ENCODE assay signal across 9 mouse cellular contexts in the genomic region with DNA sequence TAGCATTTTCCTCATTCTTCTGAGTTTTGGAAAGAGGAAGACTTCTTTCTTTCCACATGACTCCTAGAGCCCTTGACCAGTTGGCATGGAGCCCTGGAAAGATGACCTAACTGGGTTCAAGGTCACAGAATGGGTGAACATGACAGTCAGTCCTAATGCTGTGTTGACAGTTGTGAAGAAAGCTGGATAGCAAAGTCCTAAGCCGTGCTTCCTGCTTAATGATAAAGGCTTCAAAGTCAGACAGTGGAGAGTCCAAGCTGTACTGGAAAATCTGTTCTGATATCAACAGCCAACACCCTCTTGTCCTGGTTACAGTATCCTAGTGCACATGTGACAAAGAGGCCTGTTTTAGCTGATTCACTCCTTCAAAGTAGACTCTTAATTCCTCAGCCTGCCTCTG. TPM values are rescaled to one million over a fixed set of nuclear protein-coding genes. Genes with fewer than 3 reads are reported as not detected.
A peak's percentile ranks its signal among the peaks of the same experiment; 100 is the strongest.
DNase-seq lines count a peak whose midpoint lies in the region; ATAC-seq and TF ChIP-seq lines count a peak whose summit lies in the region.
"Had no signal": no experiment of that assay in that cellular context is flagged by ENCODE, and none has a peak within 500 bp of the region (broad histone marks: within the 10 kb centered on the region; RNA-seq: fewer than 3 reads in every experiment).

No protein-coding gene starts in this region.

- no peaks in the 10 kb centered on the region for H3K4me1 ChIP-seq in kidney, embryonic 14.5 days (ENCODE audit: control insufficient read depth, insufficient read depth, low read length)
- H3K4me1 ChIP-seq in testis, adult 2 months (ENCODE audit: control insufficient read depth, insufficient read depth, low read length): no peaks in the 10 kb centered on the region
- no peaks in the 10 kb centered on the region for H3K4me1 ChIP-seq in forebrain, embryonic 10.5 days
- H3K4me1 ChIP-seq: forebrain, embryonic 12.5 days had no signal

- peak; percentile 26 to 56 for DNase-seq in kidney, adult 8-10 months
- DNase-seq in heart, adult 9 months (ENCODE audit: low spot score in 2 of 2): peak; percentile 48 to 67
- peak; percentile 13 for DNase-seq in kidney, postnatal 14 days
- DNase-seq in forebrain, embryonic 10.5 days (ENCODE audit: extremely low spot score, low spot score): no peak
- no peak for DNase-seq in cerebellum, adult 11-12 months
- DNase-seq in urinary bladder, adult 18-20 months (ENCODE audit: low spot score in 2 of 2): no peak

- no peak overlapping the region for H3K4me3 ChIP-seq in kidney, embryonic 14.5 days (ENCODE audit: low read length)
- H3K4me3 ChIP-seq in testis, adult 2 months (ENCODE audit: control insufficient read depth, low read depth, low read length): no peak overlapping the region
- H3K4me3 ChIP-seq in forebrain, embryonic 10.5 days: no peak overlapping the region
- H3K4me3 ChIP-seq: forebrain, embryonic 12.5 days had no signal

- no peak overlapping the region for H3K27ac ChIP-seq in kidney, embryonic 14.5 days (ENCODE audit: low read depth, low read length)
- peak overlapping the region; percentile 84 for H3K27ac ChIP-seq in testis, adult 2 months (ENCODE audit: control insufficient read depth, insufficient read depth, low read depth, low read length)
- H3K27ac ChIP-seq in forebrain, embryonic 10.5 days: no peak overlapping the region
- H3K27ac ChIP-seq: forebrain, embryonic 12.5 days had no signal

- TF ChIP-seq POLR2A in testis, adult 2 months (IDR thresholded peaks at IDR 0.05; ENCODE audit: control insufficient read depth, low read depth, low read length): no peak

- TF ChIP-seq CTCF in testis, adult 2 months (IDR thresholded peaks at IDR 0.05; ENCODE audit: control insufficient read depth, insufficient read depth, insufficient replicate concordance, low read depth, low read length): no peak

- H3K27me3 ChIP-seq in kidney, embryonic 14.5 days (ENCODE audit: control insufficient read depth, insufficient read depth, low read length): no peaks in the 10 kb centered on the region
- H3K27me3 ChIP-seq in testis, adult 2 months (ENCODE audit: control insufficient read depth, insufficient read depth, low read length): no peaks in the 10 kb centered on the region
- no peaks in the 10 kb centered on the region for H3K27me3 ChIP-seq in forebrain, embryonic 10.5 days (ENCODE audit: poor library complexity, severe bottlenecking)
- H3K27me3 ChIP-seq: forebrain, embryonic 12.5 days had no signal

- ATAC-seq in kidney, embryonic 14.5 days (ENCODE audit: low FRiP score, low TSS enrichment): no peak

- H3K9me3 ChIP-seq in kidney, embryonic 14.5 days (ENCODE audit: control insufficient read depth, low read length): no peaks in the 10 kb centered on the region
- H3K9me3 ChIP-seq in forebrain, embryonic 10.5 days: no peaks in the 10 kb centered on the region
- H3K9me3 ChIP-seq: forebrain, embryonic 12.5 days had no signal

- H3K4me2 ChIP-seq in kidney, embryonic 14.5 days (replicated peaks; ENCODE audit: low read depth, low read length): no peak overlapping the region
- H3K4me2 ChIP-seq: forebrain, embryonic 12.5 days had no signal

- no peak overlapping the region for H3K9ac ChIP-seq in kidney, embryonic 14.5 days (ENCODE audit: low read depth, low read length)
- H3K9ac ChIP-seq: forebrain, embryonic 12.5 days had no signal

- WGBS in kidney, embryonic 14.5 days: 87% methylated on average over 1 of the region's 1 CpGs
- 95% methylated on average over 1 of the region's 1 CpGs for WGBS in forebrain, embryonic 10.5 days

- peaks cover 66% of the 10 kb centered on the region for H3K36me3 ChIP-seq in kidney, embryonic 14.5 days (ENCODE audit: control insufficient read depth, insufficient read depth, low read length)
- H3K36me3 ChIP-seq in testis, adult 2 months (ENCODE audit: control insufficient read depth, insufficient read depth, low read length): no peaks in the 10 kb centered on the region; the same call in 1 of the 2 replicates
- peaks cover 90% of the 10 kb centered on the region for H3K36me3 ChIP-seq in forebrain, embryonic 10.5 days (replicated peaks)

RNA-seq across cellular contexts. Expression of a gene that starts 14.6 kb away (rescaled TPM):
- polyA plus RNA-seq in kidney, embryonic 14.5 days (2014; fragmentation: Nextera tagmentation; extraction: Ambion mirVana): 6.3 and 8.1 TPM in 2 replicates
- 6.3 and 9.0 TPM in 2 replicates for polyA plus RNA-seq in testis, adult 2 months (2012; rRNA removed)
- 10.4 and 11.5 TPM in 2 replicates for polyA plus RNA-seq in forebrain, embryonic 10.5 days (2016; fragmentation: Nextera tagmentation; extraction: Ambion mirVana)

RNA-seq across cellular contexts. Expression of a gene that starts 37.2 kb away (rescaled TPM):
- 13.4 and 26.1 TPM in 2 replicates for polyA plus RNA-seq in kidney, embryonic 14.5 days (2014; fragmentation: Nextera tagmentation; extraction: Ambion mirVana)
- polyA plus RNA-seq in testis, adult 2 months (2012; rRNA removed): 67.6 and 77.9 TPM in 2 replicates
- 54.9 and 58.0 TPM in 2 replicates for polyA plus RNA-seq in forebrain, embryonic 10.5 days (2016; fragmentation: Nextera tagmentation; extraction: Ambion mirVana)

RNA-seq across cellular contexts. Expression of a gene that starts 50.2 kb away (rescaled TPM):
- 0.13 and 0.15 TPM in 2 replicates for polyA plus RNA-seq in kidney, embryonic 14.5 days (2014; fragmentation: Nextera tagmentation; extraction: Ambion mirVana)
- 0.44 and 0.53 TPM in 2 replicates for polyA plus RNA-seq in testis, adult 2 months (2012; rRNA removed)
- 0.20 TPM in 1 of 2 replicates, not detected in the other for polyA plus RNA-seq in forebrain, embryonic 10.5 days (2016; fragmentation: Nextera tagmentation; extraction: Ambion mirVana)
- polyA plus RNA-seq: forebrain, embryonic 12.5 days had no signal

Comparison
In these comparisons a context has a peak if more than half of its experiments do, and no peak if none do; other contexts are left out.
1. DNase-seq: peak in kidney, adult 8-10 months (2 of 2), heart, adult 9 months (2 of 2) and kidney, postnatal 14 days (single experiment); none in forebrain, embryonic 10.5 days (single experiment), cerebellum, adult 11-12 months (single experiment) and urinary bladder, adult 18-20 months (0 of 2).